Mouse (Mus musculus) spleen, adult 2 months (tissue): ENCODE measurements around the gene Slc41a3. TPM values are rescaled to one million over a fixed set of nuclear protein-coding genes. Genes with fewer than 3 reads are reported as not detected.

Source experiments
- DNase-seq, 2 experiments: peaks; one replicate each; pipeline versions ENCODE4 v3.0.0 to v3.0.0-alpha.2; 2012 to 2021; ENCODE audit warnings: low spot score in 2 of 2, low read depth in 1 of 2
- H3K27ac ChIP-seq: fragments of 200-500 bp; 2 replicates; pipeline ENCODE4 v1.5.1; 2012; ENCODE audit warnings: low read length, inconsistent platforms; ENCODE audit not compliant: insufficient read depth
- H3K27me3 ChIP-seq: fragments of 200-500 bp; 2 replicates; pipeline ENCODE4 v1.6.1; 2012; ENCODE audit warnings: mild to moderate bottlenecking, moderate library complexity, low read length, inconsistent platforms; ENCODE audit not compliant: control insufficient read depth, insufficient read depth
- H3K36me3 ChIP-seq: fragments of 200-500 bp; 2 replicates; pipeline ENCODE4 v1.6.1; 2012; ENCODE audit warnings: mild to moderate bottlenecking, low read length, inconsistent platforms; ENCODE audit not compliant: control insufficient read depth, insufficient read depth
- H3K4me1 ChIP-seq: fragments of 200-500 bp; 2 replicates; pipeline ENCODE4 v1.6.1; 2011; ENCODE audit warnings: inconsistent platforms; ENCODE audit not compliant: control insufficient read depth, insufficient read depth, insufficient read length
- H3K4me3 ChIP-seq: fragments of 200-500 bp; 2 replicates; pipeline ENCODE4 v1.5.1; 2011; ENCODE audit warnings: mild to moderate bottlenecking, inconsistent platforms; ENCODE audit not compliant: insufficient read depth, insufficient read length; ENCODE audit errors: extremely low read depth
- CTCF ChIP-seq: fragments of 200-500 bp; IDR thresholded peaks from 2 replicates; pipeline ENCODE4 v1.5.1; 2011; ENCODE audit warnings: mild to moderate bottlenecking, inconsistent platforms; ENCODE audit not compliant: insufficient read depth, insufficient read length, insufficient replicate concordance; ENCODE audit errors: extremely low read depth
- POLR2A ChIP-seq: fragments of 200-500 bp; IDR thresholded peaks from 2 replicates; pipeline ENCODE4 v1.6.1; 2011; ENCODE audit warnings: low read depth, low read length, inconsistent platforms
- WGBS: fragments of 180-500 bp; shearing (Covaris S2); methylation state at CpG from one replicate; pipeline ENCODE4 v1.1.7; 2018; 5-methylcytosine and 5-hydroxymethylcytosine counted together
- polyA plus RNA-seq: library from polyadenylated mRNA; depleted of rRNA; stranded (reverse); fragments of >200 nt; gene quantifications from 2 replicates; pipeline ENCODE4 v1.2.3, GENCODE M21; 2012

Slc41a3 gene
- polyA plus RNA-seq, 1 experiment, result 7.2 TPM

GRCm38 (mm10) chr6:90575261-90575715 lies 29.2 kb upstream of the Slc41a3 start:
- H3K4me3 ChIP-seq, result no peak overlapping the region
- H3K36me3 ChIP-seq, result no peaks in the 10 kb centered on the region
- H3K27me3 ChIP-seq, result no peaks in the 10 kb centered on the region
- peak; percentile 7 to 56 for DNase-seq
- TF ChIP-seq POLR2A (no peak), CTCF (peak; percentile 38; the same call in 1 of the 2 replicates)
- 62% methylated on average over 3 of the region's 3 CpGs for WGBS
- no peaks in the 10 kb centered on the region for H3K4me1 ChIP-seq
- no peak overlapping the region for H3K27ac ChIP-seq

GRCm38 (mm10) chr6:90578174-90578573 lies 26.4 kb upstream of the Slc41a3 start:
- Histone ChIP-seq H3K4me1 (no peaks in the 10 kb centered on the region), H3K27me3 (no peaks in the 10 kb centered on the region), H3K36me3 (no peaks in the 10 kb centered on the region), H3K27ac (no peak overlapping the region), H3K4me3 (no peak overlapping the region)
- 85% methylated on average over 3 of the region's 3 CpGs for WGBS
- DNase-seq, result no peak
- no peak for TF ChIP-seq CTCF
- TF ChIP-seq POLR2A, result no peak

GRCm38 (mm10) chr6:90582331-90582730 lies 22.2 kb upstream of the Slc41a3 start:
- no peaks in the 10 kb centered on the region for H3K4me1 ChIP-seq
- no peaks in the 10 kb centered on the region for H3K27me3 ChIP-seq
- TF ChIP-seq CTCF, result no peak
- no peak for TF ChIP-seq POLR2A
- WGBS, result 89% methylated on average over 2 of the region's 2 CpGs
- no peaks in the 10 kb centered on the region for H3K36me3 ChIP-seq
- no peak overlapping the region for H3K4me3 ChIP-seq
- no peak overlapping the region for H3K27ac ChIP-seq
- DNase-seq, result no peak

GRCm38 (mm10) chr6:90588113-90588512 lies 16.4 kb upstream of the Slc41a3 start:
- TF ChIP-seq POLR2A (no peak), CTCF (no peak)
- WGBS, result 79% methylated on average over 5 of the region's 5 CpGs
- Histone ChIP-seq H3K4me1 (no peaks in the 10 kb centered on the region), H3K27ac (no peak overlapping the region), H3K36me3 (no peaks in the 10 kb centered on the region), H3K4me3 (no peak overlapping the region), H3K27me3 (no peaks in the 10 kb centered on the region)
- no peak for DNase-seq

GRCm38 (mm10) chr6:90590707-90591106 lies 13.8 kb upstream of the Slc41a3 start:
- no peaks in the 10 kb centered on the region for H3K4me1 ChIP-seq
- no peaks in the 10 kb centered on the region for H3K36me3 ChIP-seq
- no peaks in the 10 kb centered on the region for H3K27me3 ChIP-seq
- TF ChIP-seq CTCF, result no peak
- TF ChIP-seq POLR2A, result no peak
- H3K27ac ChIP-seq, result no peak overlapping the region
- WGBS, result 80% methylated on average over 1 of the region's 1 CpGs
- H3K4me3 ChIP-seq, result no peak overlapping the region
- no peak for DNase-seq

- H3K27me3 ChIP-seq, result no peaks in the 10 kb centered on the region
- no peaks in the 10 kb centered on the region; the same call in 1 of the 2 replicates for H3K4me1 ChIP-seq
- no peak for TF ChIP-seq POLR2A
- no peak for TF ChIP-seq CTCF
- no peak overlapping the region for H3K27ac ChIP-seq
- WGBS, result 87% methylated on average over 1 of the region's 1 CpGs
- no peaks in the 10 kb centered on the region for H3K36me3 ChIP-seq
- no peak for DNase-seq
- H3K4me3 ChIP-seq, result no peak overlapping the region
These were observed 9.6 kb upstream of the Slc41a3 start for GRCm38 (mm10) chr6:90594972-90595371.

GRCm38 (mm10) chr6:90597060-90597459 lies 7.5 kb upstream of the Slc41a3 start:
- H3K36me3 ChIP-seq, result no peaks in the 10 kb centered on the region
- TF ChIP-seq POLR2A (no peak), CTCF (no peak)
- H3K4me1 ChIP-seq, result no peaks in the 10 kb centered on the region; the same call in 1 of the 2 replicates

More at GRCm38 (mm10) chr6:90597060-90597459, 7.5 kb upstream of the Slc41a3 start:
- Histone ChIP-seq H3K4me3 (no peak overlapping the region), H3K27ac (no peak overlapping the region), H3K27me3 (no peaks in the 10 kb centered on the region)
- DNase-seq, result no peak
- WGBS, result 89% methylated on average over 4 of the region's 4 CpGs
